Mouse (Mus musculus) hindbrain, embryonic 14.5 days (tissue): ENCODE measurements at regions not wholly inside any gene's neighbourhood (a gene's known extent, or its start where the extent isn't known, plus 50 kb on each side); places are given as distances from the start of the nearest gene placed in this dataset.

Source experiments
- ATAC-seq: fragments of 200-750 bp; cut with Nextera tagmentation; 2 replicates; pipeline ENCODE4 v1.8.0; 2017; ENCODE audit warnings: moderate number of reproducible peaks, mild to moderate bottlenecking, moderate TSS enrichment, moderate library complexity; ENCODE audit not compliant: low FRiP score
- DNase-seq: peaks from one replicate; pipeline ENCODE4 v3.0.0-alpha.2; 2015; ENCODE audit warnings: low spot score
- H3K27ac ChIP-seq: fragments of 300-500 bp; sonication (generic); 2 replicates; pipeline ENCODE4 v1.5.1; 2014; ENCODE audit warnings: mild to moderate bottlenecking, moderate library complexity
- H3K27me3 ChIP-seq: fragments of 300-500 bp; sonication (generic); 2 replicates; pipeline ENCODE4 v1.6.1; 2014; ENCODE audit warnings: mild to moderate bottlenecking, low read length, mixed read lengths; ENCODE audit not compliant: control insufficient read depth, insufficient read depth
- H3K36me3 ChIP-seq: fragments of 300-500 bp; sonication (generic); replicated peaks from 2 replicates; pipeline ENCODE4 v1.6.1; 2014; ENCODE audit not compliant: control insufficient read depth, insufficient read depth
- H3K4me1 ChIP-seq: fragments of 300-500 bp; sonication (generic); replicated peaks from 2 replicates; pipeline ENCODE4 v1.6.1; 2014; ENCODE audit warnings: antibody characterized with exemption, low read length, mixed read lengths; ENCODE audit not compliant: control insufficient read depth, insufficient read depth
- H3K4me2 ChIP-seq: fragments of 300-500 bp; sonication (generic); replicated peaks from 2 replicates; pipeline ENCODE4 v1.6.1; 2014; ENCODE audit warnings: mild to moderate bottlenecking, moderate library complexity
- H3K4me3 ChIP-seq: fragments of 300-500 bp; sonication (generic); replicated peaks from 2 replicates; pipeline ENCODE4 v1.5.1; 2014; ENCODE audit warnings: mild to moderate bottlenecking, low read length
- H3K9ac ChIP-seq: fragments of 300-500 bp; sonication (generic); 2 replicates; pipeline ENCODE4 v1.6.1; 2014
- H3K9me3 ChIP-seq: fragments of 300-500 bp; sonication (generic); 2 replicates; pipeline ENCODE4 v1.6.1; 2016; ENCODE audit warnings: low read length; ENCODE audit not compliant: control insufficient read depth
- WGBS: fragments of 180-500 bp; shearing (Covaris S2); extraction: QIAGEN DNeasy Blood & Tissue Kit; methylation state at CpG from one replicate; pipeline ENCODE4 v1.1.7; 2014; 5-methylcytosine and 5-hydroxymethylcytosine counted together

DNA sequence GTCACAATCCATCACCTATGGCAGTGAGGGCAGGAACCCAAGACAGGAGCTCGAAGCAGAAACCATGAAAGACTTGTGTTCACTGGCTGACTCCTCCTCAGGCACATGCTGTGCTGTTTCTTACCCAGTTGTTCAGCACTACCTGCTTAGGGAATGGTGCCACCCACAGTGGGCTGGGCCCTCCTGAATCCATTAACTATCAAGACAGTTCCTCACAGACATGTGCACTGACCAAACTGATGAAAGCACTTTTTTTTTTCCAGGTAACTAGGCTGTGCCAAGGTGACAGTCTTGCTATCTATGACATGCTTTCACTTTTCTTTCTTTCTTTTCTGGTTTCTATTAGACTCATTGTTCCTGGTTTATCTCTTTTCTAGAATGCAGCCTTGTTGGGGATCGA lies 162.1 kb upstream of the Ctnnb1 start:
- no peak overlapping the region for H3K27ac ChIP-seq
- H3K4me1 ChIP-seq: no peaks in the 10 kb centered on the region
- DNase-seq: no peak
- no peak overlapping the region for H3K4me2 ChIP-seq
- H3K36me3 ChIP-seq: no peaks in the 10 kb centered on the region
- no peaks in the 10 kb centered on the region for H3K27me3 ChIP-seq
- H3K9ac ChIP-seq: no peak overlapping the region
- 74% methylated on average over 2 of the region's 2 CpGs for WGBS
- ATAC-seq: no peak
- H3K9me3 ChIP-seq: no peaks in the 10 kb centered on the region
- no peak overlapping the region for H3K4me3 ChIP-seq

DNA sequence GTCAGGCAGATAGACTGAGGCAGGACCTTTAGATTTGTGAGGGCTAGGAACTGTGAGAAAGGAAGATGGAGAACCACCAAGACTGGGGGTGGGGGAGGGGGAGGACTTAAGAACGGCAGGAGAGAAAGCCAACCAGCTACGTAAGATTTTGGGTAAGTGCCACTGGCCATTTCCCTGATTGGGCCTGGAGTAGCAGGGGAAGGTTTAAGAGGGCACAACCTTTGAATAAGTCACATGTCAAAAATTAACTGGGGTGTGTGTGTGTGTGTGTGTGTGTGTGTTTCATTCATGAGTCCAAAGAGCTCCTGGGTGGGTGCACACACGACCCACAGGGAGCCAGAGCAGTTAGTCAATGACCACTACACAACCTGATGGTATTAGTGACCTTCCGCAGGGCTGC lies 161.6 kb upstream of the Ctnnb1 start:
- no peak for DNase-seq
- no peak for ATAC-seq
- no peaks in the 10 kb centered on the region for H3K9me3 ChIP-seq
- no peak overlapping the region for H3K9ac ChIP-seq
- no peaks in the 10 kb centered on the region for H3K4me1 ChIP-seq
- no peak overlapping the region for H3K4me2 ChIP-seq
- no peak overlapping the region for H3K27ac ChIP-seq
- no peak overlapping the region for H3K4me3 ChIP-seq
- 87% methylated on average over 4 of the region's 4 CpGs for WGBS
- no peaks in the 10 kb centered on the region for H3K36me3 ChIP-seq
- H3K27me3 ChIP-seq: no peaks in the 10 kb centered on the region

DNA sequence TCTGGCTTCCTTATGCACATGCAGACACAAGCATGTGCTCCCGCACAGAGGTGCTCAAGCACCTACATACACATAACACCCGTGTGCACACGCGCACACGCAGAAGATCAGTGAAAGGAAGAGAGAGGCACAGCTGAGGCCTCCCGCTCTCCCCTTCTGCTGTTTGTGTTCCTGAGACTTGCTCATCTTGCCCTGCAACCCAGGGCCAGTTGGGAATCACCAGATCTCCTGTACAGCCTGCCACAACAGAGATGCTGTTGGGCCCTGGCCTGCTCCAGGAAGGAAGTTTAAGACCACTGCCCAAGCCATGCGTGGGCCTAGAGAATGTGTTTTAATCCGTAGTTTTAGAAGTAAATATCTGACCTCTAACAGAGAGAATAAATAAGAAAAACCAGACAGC lies 160.0 kb upstream of the Ctnnb1 start:
- Histone ChIP-seq H3K27me3 (no peaks in the 10 kb centered on the region), H3K4me1 (no peaks in the 10 kb centered on the region), H3K27ac (no peak overlapping the region), H3K9ac (no peak overlapping the region), H3K4me3 (no peak overlapping the region), H3K9me3 (no peaks in the 10 kb centered on the region), H3K36me3 (no peaks in the 10 kb centered on the region), H3K4me2 (no peak overlapping the region)
- DNase-seq: no peak
- WGBS: 90% methylated on average over 8 of the region's 8 CpGs
- no peak for ATAC-seq

DNA sequence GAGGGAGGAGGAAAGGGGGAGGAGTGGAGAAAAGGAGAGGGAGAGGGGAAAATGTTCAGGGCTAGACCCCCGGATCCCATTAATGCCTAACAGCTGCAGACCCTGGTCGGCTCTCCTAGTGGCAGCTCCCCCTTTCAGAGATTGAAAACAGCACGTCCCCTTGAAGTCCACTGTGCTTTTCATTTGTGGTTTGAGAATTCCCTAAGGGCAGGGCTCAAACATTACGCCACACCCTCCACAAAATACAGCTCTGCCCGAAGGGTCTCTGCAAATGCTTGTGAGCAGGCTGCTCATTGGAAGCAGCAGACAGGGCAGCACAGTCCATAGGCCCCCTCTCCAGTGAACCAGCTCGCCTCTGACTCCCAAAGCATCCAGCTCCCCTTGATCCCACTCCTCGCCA lies 159.3 kb upstream of the Ctnnb1 start:
- WGBS: 30% methylated on average over 7 of the region's 7 CpGs
- no peak for DNase-seq

DNA sequence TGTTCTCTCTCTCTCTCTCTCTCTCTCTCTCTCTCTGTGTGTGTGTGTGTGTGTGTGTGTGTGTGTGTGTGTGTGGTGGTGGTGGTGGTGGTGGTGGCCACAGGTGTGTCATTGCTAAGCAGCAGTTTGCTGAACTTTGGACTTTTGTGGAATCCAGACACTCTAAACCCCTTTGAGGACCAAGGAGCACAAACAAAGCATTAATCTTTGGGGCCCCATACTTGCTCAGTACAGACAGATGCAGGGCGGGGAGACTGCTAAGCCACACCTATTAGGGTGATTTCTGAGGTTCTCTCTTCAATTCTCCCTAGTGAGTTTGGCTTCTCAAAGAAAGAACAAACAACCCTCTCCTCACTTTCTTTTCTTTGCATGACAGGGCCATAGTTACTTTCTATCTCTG lies 158.1 kb upstream of the Ctnnb1 start:
- WGBS: 67% methylated on average over 1 of the region's 1 CpGs
- H3K4me2 ChIP-seq: no peak overlapping the region
- no peak overlapping the region for H3K4me3 ChIP-seq
- DNase-seq: no peak
- no peak overlapping the region for H3K9ac ChIP-seq
- no peaks in the 10 kb centered on the region for H3K27me3 ChIP-seq
- no peaks in the 10 kb centered on the region for H3K9me3 ChIP-seq
- H3K27ac ChIP-seq: no peak overlapping the region
- no peak for ATAC-seq
- no peaks in the 10 kb centered on the region for H3K4me1 ChIP-seq
- no peaks in the 10 kb centered on the region for H3K36me3 ChIP-seq

More for the DNA sequence above, 159.3 kb upstream of the Ctnnb1 start:
- no peak overlapping the region for H3K4me2 ChIP-seq
- H3K27me3 ChIP-seq: no peaks in the 10 kb centered on the region
- no peaks in the 10 kb centered on the region for H3K9me3 ChIP-seq
- no peak overlapping the region for H3K4me3 ChIP-seq
- ATAC-seq: no peak
- H3K27ac ChIP-seq: no peak overlapping the region
- no peaks in the 10 kb centered on the region for H3K36me3 ChIP-seq
- H3K4me1 ChIP-seq: no peaks in the 10 kb centered on the region
- no peak overlapping the region for H3K9ac ChIP-seq

DNA sequence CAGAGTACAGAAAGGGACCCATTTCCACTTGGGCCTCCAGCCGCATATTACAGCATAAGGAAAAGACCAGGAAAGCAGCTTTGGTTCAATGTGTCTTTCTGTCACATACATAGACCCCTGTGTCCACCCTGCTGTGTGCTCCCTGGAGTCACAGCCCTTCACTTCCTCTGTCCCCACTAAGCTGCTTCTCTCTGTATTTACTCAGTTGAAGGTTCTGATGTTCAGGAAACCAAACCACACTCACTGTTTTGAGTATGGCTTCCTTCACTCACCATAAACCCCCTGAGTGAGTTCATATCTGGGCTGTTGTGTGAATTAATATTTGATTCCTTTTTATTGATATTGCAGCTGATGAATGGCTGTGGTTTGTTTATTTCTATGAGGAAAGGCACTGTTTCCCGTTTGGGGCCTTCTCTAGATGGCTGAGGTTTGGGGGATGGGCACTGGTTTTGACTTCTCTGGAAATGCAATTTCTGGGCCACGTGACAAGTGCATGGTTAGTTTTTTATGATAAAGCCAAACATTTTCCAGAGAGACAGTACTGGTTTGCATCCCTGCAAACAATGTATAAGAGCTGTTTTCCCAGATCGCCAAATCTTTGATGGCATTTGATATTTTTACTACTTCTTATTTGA lies 157.0 kb upstream of the Ctnnb1 start:
- H3K27ac ChIP-seq: no peak overlapping the region
- 66% methylated on average over 4 of the region's 4 CpGs for WGBS
- ATAC-seq (no peak), DNase-seq (no peak)
- no peaks in the 10 kb centered on the region for H3K36me3 ChIP-seq
- H3K4me3 ChIP-seq: no peak overlapping the region
- no peaks in the 10 kb centered on the region for H3K27me3 ChIP-seq
- H3K4me1 ChIP-seq: no peaks in the 10 kb centered on the region
- H3K9ac ChIP-seq: no peak overlapping the region
- H3K4me2 ChIP-seq: no peak overlapping the region
- no peaks in the 10 kb centered on the region for H3K9me3 ChIP-seq

DNA sequence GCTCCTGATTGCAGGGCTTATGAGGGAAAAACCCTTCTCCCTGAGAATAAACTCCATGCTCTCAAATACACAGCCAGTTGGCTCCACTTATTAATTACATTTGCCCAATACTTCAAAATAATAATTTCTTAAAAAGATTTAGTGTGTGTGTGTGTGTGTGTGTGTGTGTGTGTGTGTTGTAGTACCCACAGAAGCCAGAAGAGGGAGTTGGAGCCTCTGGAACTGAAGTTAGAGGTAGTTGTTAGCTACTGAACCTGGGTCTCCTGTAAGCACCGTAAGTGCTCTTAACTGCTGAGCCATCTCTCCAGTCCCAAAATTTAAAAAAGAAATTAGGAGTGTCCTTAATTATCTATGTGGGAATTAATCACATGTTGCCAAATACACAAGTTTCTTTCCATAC lies 154.8 kb upstream of the Ctnnb1 start:
- Histone ChIP-seq H3K9me3 (no peaks in the 10 kb centered on the region), H3K9ac (no peak overlapping the region), H3K4me1 (no peaks in the 10 kb centered on the region), H3K36me3 (no peaks in the 10 kb centered on the region), H3K27me3 (no peaks in the 10 kb centered on the region), H3K27ac (no peak overlapping the region), H3K4me3 (no peak overlapping the region), H3K4me2 (no peak overlapping the region)
- 94% methylated on average over 1 of the region's 1 CpGs for WGBS
- ATAC-seq: no peak
- DNase-seq: no peak

DNA sequence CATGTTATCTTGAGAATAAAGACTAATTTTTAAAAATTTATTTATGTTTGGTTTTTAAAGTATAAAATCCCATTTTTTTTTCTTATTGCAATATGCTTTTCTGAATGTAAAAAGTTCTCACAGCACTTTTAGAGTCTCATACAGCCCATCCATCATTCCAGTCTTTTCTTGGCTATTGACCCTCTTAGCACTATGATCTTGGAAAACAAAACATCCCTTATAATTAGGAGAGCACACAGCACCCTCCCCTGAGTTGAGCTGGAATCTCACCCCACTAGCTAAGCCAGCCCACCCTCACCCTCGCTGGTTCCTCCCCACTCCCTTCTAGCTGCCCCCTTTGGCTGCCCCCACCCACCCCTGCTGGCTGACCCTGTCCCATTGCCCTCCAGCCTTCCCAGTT lies 154.2 kb upstream of the Ctnnb1 start:
- Histone ChIP-seq H3K9ac (no peak overlapping the region), H3K9me3 (no peaks in the 10 kb centered on the region), H3K4me1 (no peaks in the 10 kb centered on the region), H3K4me2 (no peak overlapping the region), H3K4me3 (no peak overlapping the region), H3K27ac (no peak overlapping the region), H3K27me3 (no peaks in the 10 kb centered on the region), H3K36me3 (no peaks in the 10 kb centered on the region)
- 50% methylated on average over 1 of the region's 1 CpGs for WGBS
- ATAC-seq: no peak
- DNase-seq: no peak

DNA sequence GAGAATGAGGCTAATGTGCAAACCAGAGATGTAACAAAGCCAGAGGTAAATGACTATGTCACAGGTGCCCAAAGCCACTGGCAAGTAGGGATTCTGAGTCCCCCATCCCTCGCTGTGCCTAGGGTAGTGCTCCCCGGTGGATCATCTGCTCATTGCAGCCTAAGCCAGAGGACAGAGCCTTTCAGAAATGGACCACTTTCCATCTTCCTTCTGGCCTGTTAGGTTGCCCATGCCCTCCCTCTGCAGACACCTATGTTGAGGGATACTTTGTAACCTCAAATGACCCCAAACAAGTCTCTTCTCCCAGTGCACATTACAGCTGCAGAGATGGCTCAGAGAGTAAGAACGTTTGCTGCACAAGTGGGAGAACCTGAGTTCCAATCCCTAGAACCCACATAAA lies 153.3 kb upstream of the Ctnnb1 start:
- no peak overlapping the region for H3K27ac ChIP-seq
- no peaks in the 10 kb centered on the region for H3K4me1 ChIP-seq
- H3K36me3 ChIP-seq: no peaks in the 10 kb centered on the region
- no peak overlapping the region for H3K9ac ChIP-seq
- ATAC-seq (no peak), DNase-seq (no peak)
- H3K27me3 ChIP-seq: no peaks in the 10 kb centered on the region
- no peak overlapping the region for H3K4me3 ChIP-seq
- no peak overlapping the region for H3K4me2 ChIP-seq
- H3K9me3 ChIP-seq: no peaks in the 10 kb centered on the region
- 65% methylated on average over 3 of the region's 3 CpGs for WGBS

DNA sequence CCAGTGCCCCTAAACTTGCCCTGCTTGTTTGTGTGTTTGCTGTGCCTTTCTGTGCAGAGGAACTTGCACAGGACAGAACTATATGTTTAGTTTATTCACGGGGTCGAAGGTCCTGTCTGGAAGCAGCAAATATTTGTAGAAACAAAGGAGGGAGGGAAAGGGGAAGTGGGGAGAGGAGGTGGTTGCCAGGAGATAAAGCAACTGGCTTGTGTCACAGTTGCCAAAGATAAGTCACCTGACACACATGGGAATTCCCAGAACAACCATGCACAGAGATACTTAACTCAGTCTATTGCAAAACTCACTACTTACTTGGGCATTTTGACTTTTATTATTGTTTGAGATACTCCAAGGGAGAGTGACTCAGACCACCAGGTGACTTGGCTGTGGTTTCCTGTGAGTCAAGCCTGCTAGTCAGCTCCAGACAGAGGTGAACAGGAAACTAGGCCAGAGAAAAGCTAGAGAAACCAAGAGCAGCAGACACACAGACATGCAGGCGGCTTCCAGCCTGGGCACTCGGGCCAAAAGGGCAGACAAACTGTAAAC lies 152.5 kb upstream of the Ctnnb1 start:
- 66% methylated on average over 4 of the region's 4 CpGs for WGBS
- DNase-seq (no peak), ATAC-seq (no peak)
- no peaks in the 10 kb centered on the region for H3K27me3 ChIP-seq
- no peak overlapping the region for H3K27ac ChIP-seq
- no peaks in the 10 kb centered on the region for H3K4me1 ChIP-seq
- no peak overlapping the region for H3K4me2 ChIP-seq
- no peak overlapping the region for H3K4me3 ChIP-seq
- no peaks in the 10 kb centered on the region for H3K36me3 ChIP-seq
- H3K9me3 ChIP-seq: no peaks in the 10 kb centered on the region
- no peak overlapping the region for H3K9ac ChIP-seq
